Mouse (Mus musculus) ES-E14 (cell line): ENCODE results near the gene Zfp408.

ENCODE experiments used
- MAFK ChIP-seq: IDR thresholded peaks from 2 replicates; pipeline ENCODE4 v1.6.1; 2014; ENCODE audit warnings: mild to moderate bottlenecking, low read depth, low read length, inconsistent platforms; ENCODE audit not compliant: insufficient read depth
- ZC3H11A ChIP-seq: IDR thresholded peaks from 2 replicates; pipeline ENCODE4 v1.6.1; 2012; ENCODE audit warnings: low read depth, mild to moderate bottlenecking, inconsistent platforms, low read length, borderline replicate concordance

DNA sequence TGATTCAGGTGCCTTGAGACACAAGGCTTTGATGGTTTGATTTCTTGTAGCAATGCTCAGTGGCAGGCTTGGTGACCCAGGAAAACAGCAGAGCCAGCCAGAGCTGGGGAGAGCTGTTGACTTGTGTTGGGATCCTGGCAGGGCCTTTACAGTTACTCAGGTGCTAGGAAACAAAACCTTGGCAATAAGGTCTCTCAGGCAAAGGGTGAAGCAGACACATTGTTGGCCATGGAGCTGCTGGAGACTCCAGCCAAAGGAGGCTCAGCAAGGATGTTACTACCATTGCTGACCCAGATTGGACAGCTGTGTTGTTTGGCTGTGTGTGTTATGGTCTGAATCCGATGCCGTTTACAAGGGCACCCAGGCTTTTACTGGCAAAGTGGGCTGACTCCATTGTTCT lies 24.0 kb upstream of the Zfp408 start:
- no peak for TF ChIP-seq MAFK
- no peak for TF ChIP-seq ZC3H11A
